Mouse (Mus musculus): Measurements from ENCODE around the gene Bace2.

Bace2 gene

GRCm38 (mm10) chr16:97401741-97402140 is 45.2 kb downstream of the Bace2 start:
- no peak for DNase-seq (ENCODE audit: low spot score in 2 of 2)

GRCm38 (mm10) chr16:97402213-97402785 is 45.8 kb downstream of the Bace2 start:
- no peak for DNase-seq (ENCODE audit: low spot score in 2 of 2)

GRCm38 (mm10) chr16:97405476-97406012 is 49.0 kb downstream of the Bace2 start:
- DNase-seq (ENCODE audit: low spot score in 2 of 2), result no peak

- DNase-seq (ENCODE audit: low spot score in 2 of 2), result peak; percentile 46 to 65
Observed at GRCm38 (mm10) chr16:97417896-97418542, 61.5 kb downstream of the Bace2 start.

- DNase-seq (ENCODE audit: low spot score in 2 of 2), result no peak
Observed at GRCm38 (mm10) chr16:97418749-97419453, 62.4 kb downstream of the Bace2 start.

GRCm38 (mm10) chr16:97421671-97422070 is 65.1 kb downstream of the Bace2 start:
- no peak for DNase-seq (ENCODE audit: low spot score in 2 of 2)

- no peak for DNase-seq (ENCODE audit: low spot score in 2 of 2)
Observed at GRCm38 (mm10) chr16:97423627-97424026, 67.1 kb downstream of the Bace2 start.

GRCm38 (mm10) chr16:97428026-97428425 is 71.5 kb downstream of the Bace2 start:
- DNase-seq (ENCODE audit: low spot score in 2 of 2), result no peak

- DNase-seq (ENCODE audit: low spot score in 2 of 2), result no peak
Observed at GRCm38 (mm10) chr16:97430091-97430490, 73.5 kb downstream of the Bace2 start.

GRCm38 (mm10) chr16:97431328-97431727 is 74.8 kb downstream of the Bace2 start:
- DNase-seq (ENCODE audit: low spot score in 2 of 2), result peak; percentile 41 to 57

GRCm38 (mm10) chr16:97434206-97434605 is 77.7 kb downstream of the Bace2 start:
- no peak for DNase-seq (ENCODE audit: low spot score in 2 of 2)

- DNase-seq (ENCODE audit: low spot score in 2 of 2), result no peak
Observed at GRCm38 (mm10) chr16:97437448-97438056, 81.0 kb downstream of the Bace2 start.

GRCm38 (mm10) chr16:97438191-97438590 is 81.6 kb downstream of the Bace2 start:
- no peak for DNase-seq (ENCODE audit: low spot score in 2 of 2)

- DNase-seq (ENCODE audit: low spot score in 2 of 2), result no peak
Observed at GRCm38 (mm10) chr16:97441967-97442366, 85.4 kb downstream of the Bace2 start.

- peak; percentile 16 to 43 for DNase-seq (ENCODE audit: low spot score in 2 of 2)
Observed at GRCm38 (mm10) chr16:97443670-97444263, 87.2 kb downstream of the Bace2 start.

- no peak for DNase-seq (ENCODE audit: low spot score in 2 of 2)
Observed at GRCm38 (mm10) chr16:97447386-97447785, 90.8 kb downstream of the Bace2 start.

GRCm38 (mm10) chr16:97459831-97460230 is 103.3 kb downstream of the Bace2 start:
- DNase-seq (ENCODE audit: low spot score in 2 of 2), result no peak

- no peak for DNase-seq (ENCODE audit: low spot score in 2 of 2)
Observed at GRCm38 (mm10) chr16:97461271-97461670, 104.7 kb downstream of the Bace2 start.

- no peak for DNase-seq (ENCODE audit: low spot score in 2 of 2)
Observed at GRCm38 (mm10) chr16:97462481-97463181, 106.1 kb downstream of the Bace2 start, which contains the start of gene Mx1. TSS of gene Mx1 (minus strand) at chr16:97462907.

GRCm38 (mm10) chr16:97466182-97466957 is 109.8 kb downstream of the Bace2 start:
- no peak for DNase-seq (ENCODE audit: low spot score in 2 of 2)

Data from urinary bladder, postnatal 36 days (tissue).